Mouse (Mus musculus) liver, embryonic 11.5 days (tissue): ENCODE results near the gene Mmrn1. TPM values are rescaled to one million over a fixed set of nuclear protein-coding genes. Genes with fewer than 3 reads are reported as not detected.

ENCODE experiments used
- ATAC-seq: fragments of 200-750 bp; cut with Nextera tagmentation; replicated peaks from 2 replicates; pipeline ENCODE4 v1.8.0; 2017; ENCODE audit warnings: moderate number of reproducible peaks, mild to moderate bottlenecking, moderate TSS enrichment, moderate library complexity; ENCODE audit not compliant: low FRiP score
- DNase-seq: peaks from one replicate; pipeline ENCODE4 v3.0.0-alpha.2; 2017; ENCODE audit warnings: low spot score
- H3K27ac ChIP-seq: fragments of 300-500 bp; sonication (generic); 2 replicates; pipeline ENCODE4 v1.5.1; 2014; ENCODE audit warnings: mild to moderate bottlenecking, low read depth, low read length, control low read depth
- H3K27me3 ChIP-seq: fragments of 300-500 bp; sonication (generic); replicated peaks from 2 replicates; pipeline ENCODE4 v1.6.1; 2014; ENCODE audit warnings: low read length, mixed read lengths; ENCODE audit not compliant: control insufficient read depth, insufficient read depth
- H3K36me3 ChIP-seq: fragments of 300-500 bp; sonication (generic); 2 replicates; pipeline ENCODE4 v1.6.1; 2014; ENCODE audit warnings: mild to moderate bottlenecking, low read length, moderate library complexity, mixed read lengths; ENCODE audit not compliant: control insufficient read depth, insufficient read depth
- H3K4me1 ChIP-seq: fragments of 300-500 bp; sonication (generic); replicated peaks from 2 replicates; pipeline ENCODE4 v1.6.1; 2014; ENCODE audit warnings: low read length, mixed read lengths; ENCODE audit not compliant: control insufficient read depth, insufficient read depth
- H3K4me2 ChIP-seq: fragments of 300-500 bp; sonication (generic); 2 replicates; pipeline ENCODE4 v1.6.1; 2014; ENCODE audit warnings: mild to moderate bottlenecking, control low read depth, moderate library complexity
- H3K4me3 ChIP-seq: fragments of 300-500 bp; sonication (generic); 2 replicates; pipeline ENCODE4 v1.5.1; 2014; ENCODE audit warnings: low read depth, low read length, control low read depth
- H3K9ac ChIP-seq: fragments of 300-500 bp; sonication (generic); 2 replicates; pipeline ENCODE4 v1.6.1; 2014; ENCODE audit warnings: low read depth, low read length, control low read depth
- H3K9me3 ChIP-seq: fragments of 300-500 bp; sonication (generic); 2 replicates; pipeline ENCODE4 v1.6.1; 2016; ENCODE audit warnings: low read length, inconsistent platforms, mixed read lengths; ENCODE audit not compliant: control insufficient read depth
- WGBS: fragments of 180-500 bp; shearing (Covaris S2); extraction: QIAGEN DNeasy Blood & Tissue Kit; methylation state at CpG from one replicate; pipeline ENCODE4 v1.1.7; 2014; 5-methylcytosine and 5-hydroxymethylcytosine counted together
- polyA plus RNA-seq: library from polyadenylated mRNA; unstranded; fragments of >200 nt; fragmentation: Nextera tagmentation; extraction: Ambion mirVana; gene quantifications from 2 replicates; pipeline ENCODE4 v1.2.1, GENCODE M21; 2014

Gene Mmrn1
- polyA plus RNA-seq, 1 experiment from 2014 or later, result 15.0 TPM

- Histone ChIP-seq H3K9ac (no peak overlapping the region), H3K27me3 (no peaks in the 10 kb centered on the region), H3K27ac (no peak overlapping the region), H3K4me3 (no peak overlapping the region), H3K9me3 (no peaks in the 10 kb centered on the region), H3K4me1 (no peaks in the 10 kb centered on the region), H3K4me2 (no peak overlapping the region), H3K36me3 (no peaks in the 10 kb centered on the region)
- 78% methylated on average over 6 of the region's 6 CpGs for WGBS
- ATAC-seq (no peak), DNase-seq (no peak)
Observed at GRCm38 (mm10) chr6:60995596-60995995, 70.8 kb downstream of the Mmrn1 start.

DNA sequence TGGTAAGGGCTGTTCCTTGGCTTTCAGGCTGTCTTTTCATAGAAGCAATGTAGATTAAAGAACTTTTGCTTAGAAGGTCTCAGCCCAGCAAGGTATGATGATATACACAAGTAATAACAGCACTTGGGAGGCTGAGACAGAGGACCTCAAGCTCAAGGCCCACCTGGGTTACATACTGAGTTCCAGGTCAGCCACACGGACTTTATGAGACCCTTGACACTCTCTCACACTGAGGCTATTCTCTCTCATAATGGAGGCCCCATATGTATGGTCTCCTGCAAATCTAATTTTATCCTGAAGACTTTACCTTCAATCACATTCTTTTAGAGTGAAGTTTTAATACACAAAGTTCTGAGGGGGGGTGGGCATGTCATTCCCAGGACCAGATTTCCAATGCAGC, 71.6 kb downstream of the Mmrn1 start:
- ATAC-seq (no peak), DNase-seq (no peak)
- Histone ChIP-seq H3K9me3 (no peaks in the 10 kb centered on the region), H3K4me3 (no peak overlapping the region), H3K4me1 (no peaks in the 10 kb centered on the region), H3K27me3 (no peaks in the 10 kb centered on the region), H3K9ac (no peak overlapping the region), H3K4me2 (no peak overlapping the region), H3K27ac (no peak overlapping the region), H3K36me3 (no peaks in the 10 kb centered on the region)
- 63% methylated on average over 1 of the region's 1 CpGs for WGBS

DNA sequence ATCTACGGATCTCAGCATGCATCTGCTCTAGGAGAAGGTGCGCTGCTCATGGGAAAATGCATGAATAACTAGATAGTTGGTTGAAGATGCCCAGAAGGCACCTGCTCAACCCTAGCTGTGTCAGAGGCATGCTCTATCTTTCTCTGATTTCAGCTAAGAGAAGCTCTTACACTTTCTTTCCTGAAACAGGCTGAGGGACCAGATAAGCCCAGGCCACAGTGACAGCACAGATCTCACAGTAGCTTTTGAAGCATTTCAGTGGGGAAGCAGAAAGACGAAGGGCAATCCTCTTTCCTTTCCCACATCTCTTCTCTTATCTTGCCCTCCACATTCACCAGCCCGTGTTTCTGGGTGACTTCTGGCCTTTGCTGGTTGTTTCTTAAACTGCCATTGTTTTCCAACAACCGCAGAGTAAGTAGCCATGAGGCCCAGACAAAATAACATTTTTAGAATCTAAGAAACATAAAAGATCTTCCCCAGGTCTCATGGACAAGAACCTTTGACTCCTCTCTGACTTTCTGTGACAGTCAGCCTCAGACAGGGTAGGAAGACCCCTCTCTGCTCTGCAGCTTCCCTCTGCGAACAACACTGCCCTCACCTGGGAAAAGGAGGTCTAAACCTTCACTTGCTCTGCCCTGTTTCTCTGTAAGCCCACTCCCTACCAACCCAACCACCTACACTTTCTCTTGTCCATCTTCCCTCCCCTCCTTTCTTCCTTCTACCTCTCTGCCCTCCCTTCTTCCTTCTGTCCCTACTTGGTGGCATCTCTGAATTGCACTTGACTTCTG, 76.4 kb downstream of the Mmrn1 start:
- Histone ChIP-seq H3K4me3 (no peak overlapping the region), H3K27me3 (no peaks in the 10 kb centered on the region), H3K9me3 (no peaks in the 10 kb centered on the region), H3K9ac (no peak overlapping the region), H3K36me3 (no peaks in the 10 kb centered on the region), H3K4me1 (no peaks in the 10 kb centered on the region), H3K4me2 (no peak overlapping the region), H3K27ac (no peak overlapping the region)
- ATAC-seq (peak; percentile 66), DNase-seq (no peak)
- WGBS, result 57% methylated on average over 6 of the region's 6 CpGs

- H3K4me1 ChIP-seq, result no peaks in the 10 kb centered on the region
- H3K36me3 ChIP-seq, result no peaks in the 10 kb centered on the region
- no peak for ATAC-seq
- no peaks in the 10 kb centered on the region for H3K9me3 ChIP-seq
- no peak overlapping the region for H3K27ac ChIP-seq
- WGBS, result 74% methylated on average over 3 of the region's 3 CpGs
- H3K27me3 ChIP-seq, result no peaks in the 10 kb centered on the region
- no peak overlapping the region for H3K4me3 ChIP-seq
- no peak for DNase-seq
- H3K4me2 ChIP-seq, result no peak overlapping the region
- H3K9ac ChIP-seq, result no peak overlapping the region
Observed at GRCm38 (mm10) chr6:61003916-61004765, 79.4 kb downstream of the Mmrn1 start.

- no peak for DNase-seq
Observed at GRCm38 (mm10) chr6:61013780-61014179, 89.0 kb downstream of the Mmrn1 start.

DNA sequence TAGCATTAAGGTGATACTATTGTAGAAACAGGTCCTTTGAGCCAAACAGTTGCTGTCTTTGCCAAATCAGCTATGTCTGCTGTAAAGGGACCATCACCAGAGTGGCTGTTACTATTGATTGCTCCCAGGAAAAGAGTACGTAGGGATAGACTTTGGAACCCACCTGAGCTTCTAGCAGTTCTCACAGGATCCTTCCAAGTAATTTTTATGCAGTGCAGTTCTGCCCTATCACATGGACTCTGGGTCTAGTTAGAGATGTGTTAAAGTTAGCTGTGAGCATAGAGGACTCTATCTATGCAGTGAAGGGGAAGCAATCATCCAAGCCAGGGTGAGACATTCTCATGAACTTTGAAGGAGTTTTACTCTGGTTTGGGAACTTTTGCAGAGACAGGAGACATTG, 94.9 kb downstream of the Mmrn1 start:
- Histone ChIP-seq H3K4me3 (no peak overlapping the region), H3K4me1 (no peaks in the 10 kb centered on the region), H3K36me3 (no peaks in the 10 kb centered on the region), H3K9ac (no peak overlapping the region), H3K27me3 (no peaks in the 10 kb centered on the region), H3K4me2 (no peak overlapping the region), H3K9me3 (no peaks in the 10 kb centered on the region), H3K27ac (no peak overlapping the region)
- WGBS, result 86% methylated on average over 1 of the region's 1 CpGs
- ATAC-seq (no peak), DNase-seq (no peak)

More at GRCm38 (mm10) chr6:61013780-61014179, 89.0 kb downstream of the Mmrn1 start:
- Histone ChIP-seq H3K4me2 (no peak overlapping the region), H3K4me3 (no peak overlapping the region), H3K36me3 (no peaks in the 10 kb centered on the region), H3K4me1 (no peaks in the 10 kb centered on the region), H3K9me3 (no peaks in the 10 kb centered on the region), H3K27ac (no peak overlapping the region), H3K27me3 (no peaks in the 10 kb centered on the region), H3K9ac (no peak overlapping the region)
- 81% methylated on average over 5 of the region's 5 CpGs for WGBS
- no peak for ATAC-seq

- no peak overlapping the region for H3K27ac ChIP-seq
- H3K36me3 ChIP-seq, result no peaks in the 10 kb centered on the region
- DNase-seq (no peak), ATAC-seq (no peak)
- H3K9me3 ChIP-seq, result no peaks in the 10 kb centered on the region
- no peak overlapping the region for H3K4me2 ChIP-seq
- H3K27me3 ChIP-seq, result no peaks in the 10 kb centered on the region
- H3K4me3 ChIP-seq, result no peak overlapping the region
- no peak overlapping the region for H3K9ac ChIP-seq
- WGBS, result 67% methylated on average over 1 of the region's 1 CpGs
- H3K4me1 ChIP-seq, result no peaks in the 10 kb centered on the region
Observed at GRCm38 (mm10) chr6:61020995-61021394, 96.2 kb downstream of the Mmrn1 start.

DNA sequence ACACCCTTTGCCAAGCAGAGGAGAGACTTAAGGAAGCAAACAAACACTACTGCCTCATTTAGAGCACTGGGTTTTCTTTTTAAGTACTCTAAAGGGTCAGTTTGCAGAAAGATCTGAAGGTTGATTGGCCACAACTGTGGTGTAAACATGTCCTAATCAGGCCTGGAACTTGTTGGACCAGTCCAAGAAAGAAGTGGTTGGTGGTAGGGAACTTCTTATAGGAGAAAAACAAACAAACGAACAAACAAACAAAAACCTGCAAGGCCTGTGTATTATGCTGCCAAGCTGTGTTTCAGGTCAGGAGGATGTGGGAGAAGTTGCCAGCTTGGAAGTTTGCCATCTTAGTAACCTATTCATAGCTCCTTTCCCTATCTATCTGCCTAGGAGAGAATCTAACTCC, 108.5 kb downstream of the Mmrn1 start:
- H3K4me2 ChIP-seq, result no peak overlapping the region
- no peaks in the 10 kb centered on the region for H3K9me3 ChIP-seq
- H3K4me1 ChIP-seq, result no peaks in the 10 kb centered on the region
- no peak overlapping the region for H3K4me3 ChIP-seq
- H3K27ac ChIP-seq, result no peak overlapping the region
- H3K27me3 ChIP-seq, result no peaks in the 10 kb centered on the region
- ATAC-seq, result no peak
- no peak overlapping the region for H3K9ac ChIP-seq
- 80% methylated on average over 1 of the region's 1 CpGs for WGBS
- no peaks in the 10 kb centered on the region for H3K36me3 ChIP-seq
- DNase-seq, result no peak
